Comparison of ENCODE assay signal across 11 mouse cellular contexts in the genomic region with DNA sequence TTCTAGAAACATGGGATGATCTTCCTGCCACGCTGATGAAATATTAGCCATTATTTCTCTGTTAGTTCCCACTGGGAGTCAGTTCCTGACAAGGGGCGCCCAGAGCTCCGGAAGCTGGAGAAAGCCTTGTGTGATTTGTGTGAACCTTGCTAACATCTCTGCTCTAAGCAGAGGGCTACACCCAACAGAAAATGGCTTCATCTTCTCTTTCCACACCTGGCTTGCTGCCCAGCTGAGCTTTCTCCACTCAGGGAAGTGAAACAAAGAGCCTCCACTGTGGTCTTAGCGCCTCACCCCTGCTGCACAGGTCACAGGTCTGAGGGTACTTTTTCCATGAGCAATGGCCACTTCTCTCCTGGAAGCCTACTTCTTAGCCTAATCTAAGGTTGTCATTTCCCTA.
DNase-seq lines count a peak whose midpoint lies in the region; ATAC-seq and TF ChIP-seq lines count a peak whose summit lies in the region.
"Had no signal": no experiment of that assay in that cellular context is flagged by ENCODE, and none has a peak within 500 bp of the region (broad histone marks: within the 10 kb centered on the region; RNA-seq: fewer than 3 reads in every experiment).

No protein-coding gene starts in this region.

- H3K4me2 ChIP-seq in hindbrain, embryonic 12.5 days (replicated peaks) = no peak overlapping the region
- H3K4me2 ChIP-seq in neural tube, embryonic 13.5 days = no peak overlapping the region
- no peak overlapping the region for H3K4me2 ChIP-seq in neural tube, embryonic 15.5 days

- no peak for TF ChIP-seq CTCF in olfactory bulb, adult 2 months (IDR thresholded peaks at IDR 0.05; ENCODE audit: insufficient read depth, low read depth, low read length)

- no peaks in the 10 kb centered on the region for H3K27me3 ChIP-seq in hindbrain, embryonic 10.5 days (ENCODE audit: insufficient read depth, poor library complexity, severe bottlenecking)
- H3K27me3 ChIP-seq in hindbrain, embryonic 12.5 days = no peaks in the 10 kb centered on the region
- no peaks in the 10 kb centered on the region for H3K27me3 ChIP-seq in neural tube, embryonic 13.5 days
- no peaks in the 10 kb centered on the region for H3K27me3 ChIP-seq in neural tube, embryonic 15.5 days (replicated peaks)

- H3K36me3 ChIP-seq in hindbrain, embryonic 10.5 days = no peaks in the 10 kb centered on the region
- H3K36me3 ChIP-seq in hindbrain, embryonic 12.5 days = no peaks in the 10 kb centered on the region
- no peaks in the 10 kb centered on the region for H3K36me3 ChIP-seq in neural tube, embryonic 13.5 days
- no peaks in the 10 kb centered on the region for H3K36me3 ChIP-seq in neural tube, embryonic 15.5 days

- ATAC-seq in hindbrain, embryonic 12.5 days (ENCODE audit: low FRiP score) = no peak
- no peak for ATAC-seq in neural tube, embryonic 13.5 days (ENCODE audit: low read depth)
- no peak for ATAC-seq in neural tube, embryonic 15.5 days (ENCODE audit: low FRiP score)
- ATAC-seq: CD4-positive, CD25-positive, alpha-beta regulatory T cell, adult 4 months had no signal

- H3K4me1 ChIP-seq in hindbrain, embryonic 10.5 days (replicated peaks) = peaks cover 43% of the 10 kb centered on the region
- H3K4me1 ChIP-seq in hindbrain, embryonic 12.5 days = peaks cover 25% of the 10 kb centered on the region
- H3K4me1 ChIP-seq in neural tube, embryonic 13.5 days (replicated peaks) = peaks cover 29% of the 10 kb centered on the region
- H3K4me1 ChIP-seq in neural tube, embryonic 15.5 days = peaks cover 24% of the 10 kb centered on the region
- peaks cover 26% of the 10 kb centered on the region for H3K4me1 ChIP-seq in olfactory bulb, adult 2 months (ENCODE audit: control insufficient read depth, insufficient read depth, low read length)

- whole genome bisulfite sequencing in hindbrain, embryonic 10.5 days = 81% methylated on average over 4 of the region's 4 CpGs
- 80% methylated on average over 4 of the region's 4 CpGs for WGBS in hindbrain, embryonic 12.5 days
- WGBS in neural tube, embryonic 13.5 days = 69% methylated on average over 4 of the region's 4 CpGs
- 69% methylated on average over 4 of the region's 4 CpGs for WGBS in neural tube, embryonic 15.5 days
- 45% methylated on average over 4 of the region's 4 CpGs for WGBS in olfactory bulb, adult 2 months

- H3K9ac ChIP-seq in hindbrain, embryonic 12.5 days = no peak overlapping the region
- no peak overlapping the region for H3K9ac ChIP-seq in neural tube, embryonic 13.5 days
- H3K9ac ChIP-seq in neural tube, embryonic 15.5 days (replicated peaks) = no peak overlapping the region

- H3K27ac ChIP-seq in hindbrain, embryonic 10.5 days = peak overlapping the region; percentile 88
- no peak overlapping the region for H3K27ac ChIP-seq in hindbrain, embryonic 12.5 days
- H3K27ac ChIP-seq in neural tube, embryonic 13.5 days (replicated peaks) = peak overlapping the region; percentile 43; the same call in 1 of the 2 replicates
- no peak overlapping the region for H3K27ac ChIP-seq in neural tube, embryonic 15.5 days (replicated peaks)
- H3K27ac ChIP-seq in olfactory bulb, adult 2 months (ENCODE audit: insufficient read depth, low read depth, low read length) = peak overlapping the region; percentile 71
- H3K27ac ChIP-seq: heart, adult 2 months had no signal

- DNase-seq in hindbrain, embryonic 10.5 days (ENCODE audit: low spot score) = no peak
- DNase-seq in kidney, adult 9 months = peak; percentile 38
- DNase-seq in testis, postnatal 10 days (ENCODE audit: low spot score) = no peak
- no peak for DNase-seq in ovary, postnatal 10 days (ENCODE audit: low spot score)
- DNase-seq: cerebellum, postnatal 25 days; heart, adult 2 months had no signal

- no peak for TF ChIP-seq POLR2A in olfactory bulb, adult 2 months (IDR thresholded peaks at IDR 0.05; ENCODE audit: insufficient read depth, low read depth, low read length)

- no peaks in the 10 kb centered on the region for H3K9me3 ChIP-seq in hindbrain, embryonic 10.5 days
- H3K9me3 ChIP-seq in hindbrain, embryonic 12.5 days (replicated peaks) = no peaks in the 10 kb centered on the region
- no peaks in the 10 kb centered on the region for H3K9me3 ChIP-seq in neural tube, embryonic 13.5 days
- no peaks in the 10 kb centered on the region for H3K9me3 ChIP-seq in neural tube, embryonic 15.5 days (replicated peaks)

- no peak overlapping the region for H3K4me3 ChIP-seq in hindbrain, embryonic 10.5 days
- no peak overlapping the region for H3K4me3 ChIP-seq in hindbrain, embryonic 12.5 days
- no peak overlapping the region for H3K4me3 ChIP-seq in neural tube, embryonic 13.5 days
- no peak overlapping the region for H3K4me3 ChIP-seq in neural tube, embryonic 15.5 days (replicated peaks)
- no peak overlapping the region for H3K4me3 ChIP-seq in olfactory bulb, adult 2 months (ENCODE audit: insufficient read depth, low read depth, low read length)
- H3K4me3 ChIP-seq: heart, adult 2 months had no signal

Comparison
In these comparisons a context has a peak if more than half of its experiments do, and no peak if none do; other contexts are left out.
1. H3K27ac ChIP-seq: peak in hindbrain, embryonic 10.5 days (single experiment), neural tube, embryonic 13.5 days (single experiment) and olfactory bulb, adult 2 months (single experiment); none in hindbrain, embryonic 12.5 days (single experiment) and neural tube, embryonic 15.5 days (single experiment).